Mouse (Mus musculus): ENCODE measurements around the gene Cyp2c23.
A peak's percentile ranks its signal among the peaks of the same experiment; 100 is the strongest.

DNA sequence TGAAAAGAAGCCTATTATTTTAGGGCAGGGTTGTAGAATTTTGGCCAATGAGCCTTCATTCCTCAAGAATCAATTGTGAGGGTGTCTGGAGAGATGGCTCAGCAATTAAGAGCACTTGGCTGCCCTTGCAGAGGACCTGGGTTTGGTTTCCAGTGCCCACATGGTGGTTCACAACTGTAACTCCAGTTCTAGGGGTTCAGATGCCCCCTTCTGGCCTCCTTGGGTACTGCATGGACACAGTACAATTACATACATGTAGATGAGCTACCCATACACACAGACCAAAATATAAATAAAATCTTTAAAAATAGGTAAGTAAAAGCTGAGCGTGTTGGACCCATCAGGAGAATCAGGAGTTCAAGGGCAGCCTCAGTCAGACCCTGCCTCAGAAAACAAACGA is 67.8 kb downstream of the Cyp2c23 start:
- peak; percentile 37; the same call in 1 of the 2 replicates for TF ChIP-seq CTCF (IDR thresholded peaks at IDR 0.05; ENCODE audit: control insufficient read depth, insufficient read depth, low read length)
- TF ChIP-seq POLR2A (IDR thresholded peaks at IDR 0.05; ENCODE audit: borderline replicate concordance, control insufficient read depth, low read depth, low read length), result no peak
